Mouse (Mus musculus) large intestine, adult 2 months (tissue): ENCODE results near the gene Olfr1062. TPM values are rescaled to one million over a fixed set of nuclear protein-coding genes. Genes with fewer than 3 reads are reported as not detected.
"Not testable (repeated sequence)": the region's sequence is repeated elsewhere in the genome, so short reads cannot be mapped to it uniquely, and the experiment has no call there.

Experiments used
- DNase-seq: peaks from one replicate; pipeline ENCODE4 v3.0.0-alpha.2; 2012; ENCODE audit warnings: low read depth, low spot score
- WGBS: fragments of 180-500 bp; shearing (Covaris S2); methylation state at CpG from one replicate; pipeline ENCODE4 v1.1.7; 2018; 5-methylcytosine and 5-hydroxymethylcytosine counted together
- polyA plus RNA-seq: library from polyadenylated mRNA; depleted of rRNA; stranded (reverse); fragments of >200 nt; gene quantifications from 2 replicates; pipeline ENCODE4 v1.2.3, GENCODE M21; 2012; rRNA removed

The Olfr1062 gene
- not detected in 2 replicates for polyA plus RNA-seq

GRCm38 (mm10) chr2:86426649-86427048 lies at the start of gene Olfr1062:
Olfr1062 (minus strand) TSS chr2:86426749.
- not testable (repeated sequence) for DNase-seq

- WGBS, result 23% methylated on average over 10 of the region's 10 CpGs
- DNase-seq, result no peak
These were observed 38.0 kb upstream of the Olfr1062 start for GRCm38 (mm10) chr2:86464442-86465109.

- no peak for DNase-seq
- WGBS, result 57% methylated on average over 1 of the region's 1 CpGs
These were observed 33.9 kb upstream of the Olfr1062 start for GRCm38 (mm10) chr2:86460434-86460833.

DNA sequence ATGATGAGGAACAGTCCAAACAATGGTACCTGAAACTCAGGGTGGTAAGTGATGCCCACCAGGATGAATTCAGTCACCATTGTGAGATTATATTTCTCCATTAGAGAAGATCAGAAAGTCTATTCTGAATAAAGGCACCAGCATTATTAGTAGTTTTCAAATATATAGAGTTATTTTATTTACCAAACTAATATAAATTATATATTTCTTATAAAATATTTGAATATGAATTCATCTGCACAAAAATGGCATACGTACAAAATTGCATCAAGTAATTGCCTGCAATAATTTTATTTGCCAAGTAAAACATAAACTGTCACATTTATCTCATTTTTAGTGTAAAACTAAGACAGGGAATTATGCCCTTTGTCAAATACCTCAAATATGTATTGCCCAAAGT lies 29.6 kb upstream of the Olfr1062 start, which contains the start of gene Olfr1066:
TSS of gene Olfr1066 (minus strand) at position 101 of the 400 bp plus-strand sequence.
- WGBS, result 81% methylated on average over 1 of the region's 1 CpGs
- DNase-seq, result no peak

GRCm38 (mm10) chr2:86450491-86450890 lies 23.9 kb upstream of the Olfr1062 start, which contains the start of gene Olfr1065:
Olfr1065 (minus strand) TSS chr2:86450591.
- not testable (repeated sequence) for DNase-seq

GRCm38 (mm10) chr2:86442101-86442500 lies 15.6 kb upstream of the Olfr1062 start:
- WGBS, result 71% methylated on average over 1 of the region's 1 CpGs
- DNase-seq, result not testable (repeated sequence)

More at GRCm38 (mm10) chr2:86450491-86450890, 23.9 kb upstream of the Olfr1062 start, which contains the start of gene Olfr1065:
- WGBS, result 58% methylated on average over 1 of the region's 1 CpGs

GRCm38 (mm10) chr2:86428511-86428910 lies 2.0 kb upstream of the Olfr1062 start:
- 89% methylated on average over 8 of the region's 8 CpGs for WGBS
- DNase-seq, result not testable (repeated sequence)

GRCm38 (mm10) chr2:86413950-86414349 lies 12.6 kb downstream of the Olfr1062 start, which contains the start of gene Olfr1061:
Olfr1061 (minus strand) TSS chr2:86414050.
- WGBS, result 67% methylated on average over 1 of the region's 1 CpGs
- no peak for DNase-seq

DNA sequence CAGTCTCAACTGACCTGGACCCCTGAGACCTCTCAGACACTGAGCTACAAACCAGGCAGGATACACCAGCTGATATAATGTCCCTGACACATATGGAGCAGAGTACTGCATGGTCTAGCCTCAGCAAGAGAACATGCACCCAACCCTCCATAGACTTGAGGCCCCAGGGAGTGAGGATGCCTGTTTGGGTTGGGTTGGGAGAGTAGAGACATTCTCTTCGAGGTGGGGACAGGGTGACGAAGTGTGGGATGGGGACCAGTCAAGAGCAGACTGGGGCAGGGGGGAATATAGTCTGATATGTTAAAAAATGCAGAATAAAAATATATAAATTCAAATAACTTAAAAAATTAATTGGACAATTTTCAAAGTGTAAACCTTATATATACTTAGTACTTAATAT lies 31.4 kb downstream of the Olfr1062 start:
- 69% methylated on average over 2 of the region's 2 CpGs for WGBS
- no peak for DNase-seq

DNA sequence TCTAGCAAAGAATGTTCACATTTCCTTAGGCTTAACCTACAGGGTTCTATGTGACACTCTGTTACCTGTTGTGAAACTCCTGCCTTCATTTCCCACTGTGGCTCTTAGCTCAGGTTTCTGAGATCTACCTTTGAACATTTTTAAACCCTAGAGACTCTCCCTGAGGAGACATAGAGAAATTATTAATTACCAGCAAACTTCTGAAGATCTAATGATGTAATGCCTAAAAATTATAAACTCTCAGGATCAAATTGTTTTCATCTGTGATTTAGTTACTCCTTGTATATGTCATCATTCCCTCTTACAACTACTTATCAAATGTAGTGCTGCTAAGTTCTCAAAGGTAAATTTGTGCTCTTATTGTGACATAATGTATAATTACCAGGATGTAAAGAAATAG lies 38.1 kb downstream of the Olfr1062 start, which contains the start of gene Olfr1058:
TSS of gene Olfr1058 (minus strand) at position 101 of the 400 bp plus-strand sequence.
- DNase-seq, result not testable (repeated sequence)

GRCm38 (mm10) chr2:86378293-86378692 lies 48.3 kb downstream of the Olfr1062 start, which contains the start of gene Olfr1057:
Olfr1057 (minus strand) TSS chr2:86378393.
- DNase-seq, result no peak

Other genes starting within 250 kb of the Olfr1062 start
- gene Olfr1044, start 248.9 kb downstream of the Olfr1062 start, polyA plus RNA-seq, result not detected in 2 replicates
- gene Olfr52, start 241.1 kb downstream of the Olfr1062 start, polyA plus RNA-seq, result not detected in 2 replicates
- gene Olfr1045, start 223.7 kb downstream of the Olfr1062 start, polyA plus RNA-seq, result not detected in 2 replicates
- not detected in 2 replicates for gene Olfr1046, start 207.4 kb downstream of the Olfr1062 start, polyA plus RNA-seq
- gene Olfr1047, start 195.3 kb downstream of the Olfr1062 start, polyA plus RNA-seq, result not detected in 2 replicates
- gene Olfr1048, start 186.5 kb downstream of the Olfr1062 start, polyA plus RNA-seq, result not detected in 2 replicates
- not detected in 2 replicates for gene Olfr1049, start 168.4 kb downstream of the Olfr1062 start, polyA plus RNA-seq
- gene Olfr1051, start 147.7 kb downstream of the Olfr1062 start, polyA plus RNA-seq, result not detected in 2 replicates
- not detected in 2 replicates for gene Olfr1052, start 134.3 kb downstream of the Olfr1062 start, polyA plus RNA-seq
- not detected in 2 replicates for gene Olfr1053, start 111.5 kb downstream of the Olfr1062 start, polyA plus RNA-seq
- not detected in 2 replicates for gene Olfr1054, start 91.3 kb downstream of the Olfr1062 start, polyA plus RNA-seq
- not detected in 2 replicates for gene Olfr1055, start 76.5 kb downstream of the Olfr1062 start, polyA plus RNA-seq
- gene Olfr1056, start 64.3 kb downstream of the Olfr1062 start, polyA plus RNA-seq, result not detected in 2 replicates
- gene Olfr1057, start 48.4 kb downstream of the Olfr1062 start, polyA plus RNA-seq, result not detected in 2 replicates
- not detected in 2 replicates for gene Olfr1058, start 38.2 kb downstream of the Olfr1062 start, polyA plus RNA-seq
- not detected in 2 replicates for gene Olfr1061, start 12.7 kb downstream of the Olfr1062 start, polyA plus RNA-seq
- not detected in 2 replicates for gene Olfr1065, start 23.8 kb upstream of the Olfr1062 start, polyA plus RNA-seq
- not detected in 2 replicates for gene Olfr1066, start 29.5 kb upstream of the Olfr1062 start, polyA plus RNA-seq
- gene Olfr228, start 60.6 kb upstream of the Olfr1062 start, polyA plus RNA-seq, result not detected in 2 replicates
- not detected in 2 replicates for gene Olfr1076, start 81.7 kb upstream of the Olfr1062 start, polyA plus RNA-seq
- gene Olfr1079, start 115.7 kb upstream of the Olfr1062 start, polyA plus RNA-seq, result not detected in 2 replicates
- gene Olfr1080, start 131.5 kb upstream of the Olfr1062 start, polyA plus RNA-seq, result not detected in 2 replicates
- not detected in 2 replicates for gene Olfr1082, start 172.2 kb upstream of the Olfr1062 start, polyA plus RNA-seq
- not detected in 2 replicates for gene Olfr1084, start 213.0 kb upstream of the Olfr1062 start, polyA plus RNA-seq
- gene Olfr1085, start 235.3 kb upstream of the Olfr1062 start, polyA plus RNA-seq, result not detected in 2 replicates